Mouse (Mus musculus): Measurements from ENCODE around the gene Fstl5. TPM values are rescaled to one million over a fixed set of nuclear protein-coding genes. Genes with fewer than 3 reads are reported as not detected.

Fstl5 gene
- polyA plus RNA-seq, 1 experiment = 0.15 TPM

DNA sequence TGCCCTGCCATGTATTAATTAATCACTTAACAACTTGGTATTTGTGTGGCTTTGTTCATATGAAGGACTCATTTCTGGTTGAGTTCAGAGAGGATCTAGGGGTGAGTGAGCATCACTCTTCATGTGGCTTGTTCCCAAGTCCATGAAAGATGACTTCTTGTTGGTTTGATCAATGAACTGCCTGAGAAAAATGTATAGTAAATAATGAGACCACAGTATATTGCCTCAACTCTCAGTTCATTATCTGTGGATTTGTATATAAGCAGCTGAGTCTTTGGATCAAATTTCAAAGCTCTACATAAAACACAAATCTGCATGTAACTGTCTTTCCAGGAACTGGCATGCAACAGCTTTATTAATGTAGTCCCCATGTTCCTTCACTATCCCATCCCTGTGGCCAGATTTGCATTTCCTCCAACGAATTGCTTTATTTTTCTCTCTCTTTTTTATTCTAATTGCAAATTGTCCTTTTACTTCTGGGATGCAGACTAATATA lies 623.1 kb downstream of the Fstl5 start:
- Histone ChIP-seq H3K4me3 (ENCODE audit: control insufficient read depth, insufficient read depth, low read length) (no peak overlapping the region), H3K27ac (ENCODE audit: control insufficient read depth, insufficient read depth, low read length) (no peak overlapping the region), H3K4me1 (replicated peaks; ENCODE audit: control insufficient read depth, insufficient read depth, low read length) (no peaks in the 10 kb centered on the region), H3K27me3 (ENCODE audit: control insufficient read depth, insufficient read depth, low read length) (no peaks in the 10 kb centered on the region), H3K36me3 (ENCODE audit: control insufficient read depth, insufficient read depth, low read length) (no peaks in the 10 kb centered on the region)
- 44% methylated on average over 1 of the region's 1 CpGs for WGBS
- no peak for TF ChIP-seq CTCF (IDR thresholded peaks at IDR 0.05; ENCODE audit: borderline replicate concordance, control insufficient read depth, extremely low read depth, insufficient read depth, low read length, poor library complexity)
- no peak for TF ChIP-seq POLR2A (IDR thresholded peaks at IDR 0.05; ENCODE audit: control insufficient read depth, extremely low read depth, insufficient read depth, low read length, poor library complexity)
- no peak for DNase-seq

DNA sequence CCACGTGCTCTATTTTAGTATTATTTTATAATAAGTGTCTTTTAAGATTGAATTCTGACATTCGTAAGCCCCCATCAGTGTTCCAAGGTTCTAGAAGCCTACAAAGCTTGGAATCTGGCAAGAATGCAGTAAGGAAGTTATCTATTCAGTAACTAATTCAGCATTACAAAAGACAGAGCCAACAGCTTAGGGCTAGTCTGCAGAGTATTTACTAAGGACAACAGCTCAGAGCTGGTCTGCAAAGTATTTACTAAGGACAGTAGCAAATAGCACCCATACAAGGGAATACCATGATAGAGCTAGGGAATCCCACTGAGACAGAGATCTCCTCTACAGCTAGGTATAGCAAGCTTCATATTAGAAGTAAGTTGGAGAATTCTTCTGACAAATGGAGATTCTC lies 665.2 kb downstream of the Fstl5 start:
- no peaks in the 10 kb centered on the region for H3K36me3 ChIP-seq (ENCODE audit: control insufficient read depth, insufficient read depth, low read length)
- WGBS = 92% methylated on average over 2 of the region's 2 CpGs
- TF ChIP-seq CTCF (IDR thresholded peaks at IDR 0.05; ENCODE audit: borderline replicate concordance, control insufficient read depth, extremely low read depth, insufficient read depth, low read length, poor library complexity) = no peak
- no peak for TF ChIP-seq POLR2A (IDR thresholded peaks at IDR 0.05; ENCODE audit: control insufficient read depth, extremely low read depth, insufficient read depth, low read length, poor library complexity)

More for the DNA sequence above, 665.2 kb downstream of the Fstl5 start:
- Histone ChIP-seq H3K4me1 (replicated peaks; ENCODE audit: control insufficient read depth, insufficient read depth, low read length) (no peaks in the 10 kb centered on the region), H3K27ac (ENCODE audit: control insufficient read depth, insufficient read depth, low read length) (no peak overlapping the region), H3K27me3 (ENCODE audit: control insufficient read depth, insufficient read depth, low read length) (no peaks in the 10 kb centered on the region), H3K4me3 (ENCODE audit: control insufficient read depth, insufficient read depth, low read length) (no peak overlapping the region)
- no peak for DNase-seq

Other genes starting within 250 kb of the Fstl5 start
- 12.9 and 16.1 TPM in 2 replicates for gene Golim4, start 117.3 kb upstream of the Fstl5 start, polyA plus RNA-seq (2012; rRNA removed)